Mouse (Mus musculus): Measurements from ENCODE around the gene Gm10295.

DNA sequence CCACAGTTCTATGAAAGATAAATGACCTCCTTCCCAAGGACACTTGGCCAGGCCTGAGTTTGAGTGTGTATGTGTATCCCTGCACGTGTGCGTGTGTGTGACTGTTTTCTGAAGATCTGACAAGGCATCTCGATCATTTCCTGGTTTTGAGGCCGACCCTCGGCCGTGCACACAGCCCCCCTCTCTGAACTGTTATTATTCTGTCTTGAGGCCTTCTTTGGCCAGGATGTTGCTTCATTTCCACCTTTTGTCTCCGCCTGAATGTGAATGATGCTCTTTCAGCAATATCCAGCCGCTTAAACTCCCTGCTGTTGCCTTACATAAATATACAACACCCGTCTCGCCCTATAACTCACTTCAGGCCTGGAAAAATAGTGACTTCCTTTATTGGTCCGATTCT, 39.9 kb downstream of the Gm10295 start:
- no peak for TF ChIP-seq GATA1 (IDR thresholded peaks at IDR 0.05; ENCODE audit: borderline replicate concordance, low read length)
- no peak for TF ChIP-seq FLI1 (IDR thresholded peaks at IDR 0.05; ENCODE audit: low read length)

Data from megakaryocyte, embryonic 14.5 days (primary cell).